Mouse (Mus musculus) cerebellum, postnatal 4 days (tissue): Measurements from ENCODE around the gene Mybbp1a.

Experiments
- DNase-seq, 2 experiments: peaks; one replicate each; pipeline ENCODE4 v3.0.0; 2022; ENCODE audit warnings: low spot score in 2 of 2, mixed read lengths in 1 of 2

Gene Mybbp1a

GRCm38 (mm10) chr11:72440965-72441664 is at the start of gene Mybbp1a:
Mybbp1a (plus strand) TSS chr11:72441355.
- peak; percentile 97 to 98 for DNase-seq

GRCm38 (mm10) chr11:72393243-72393642 is 47.9 kb upstream of the Mybbp1a start:
- no peak for DNase-seq

- no peak for DNase-seq
Observed at GRCm38 (mm10) chr11:72393669-72394068, 47.5 kb upstream of the Mybbp1a start.

GRCm38 (mm10) chr11:72394694-72395093 is 46.5 kb upstream of the Mybbp1a start:
- no peak for DNase-seq

- DNase-seq = no peak
Observed at GRCm38 (mm10) chr11:72395652-72396051, 45.5 kb upstream of the Mybbp1a start.

GRCm38 (mm10) chr11:72396621-72397020 is 44.5 kb upstream of the Mybbp1a start:
- no peak for DNase-seq

- peak in 1 of 2 experiments; percentile 58 for DNase-seq
Observed at GRCm38 (mm10) chr11:72397072-72397471, 44.1 kb upstream of the Mybbp1a start.

GRCm38 (mm10) chr11:72397811-72398525 is 43.2 kb upstream of the Mybbp1a start:
- DNase-seq = no peak

- no peak for DNase-seq
Observed at GRCm38 (mm10) chr11:72401068-72401467, 40.1 kb upstream of the Mybbp1a start.

GRCm38 (mm10) chr11:72402017-72402416 is 39.1 kb upstream of the Mybbp1a start:
- DNase-seq = no peak

GRCm38 (mm10) chr11:72402969-72403368 is 38.2 kb upstream of the Mybbp1a start:
- DNase-seq = no peak

- no peak for DNase-seq
Observed at GRCm38 (mm10) chr11:72405532-72405931, 35.6 kb upstream of the Mybbp1a start.

- no peak for DNase-seq
Observed at GRCm38 (mm10) chr11:72406079-72406675, 35.0 kb upstream of the Mybbp1a start.

- no peak for DNase-seq
Observed at GRCm38 (mm10) chr11:72407081-72407480, 34.1 kb upstream of the Mybbp1a start.

GRCm38 (mm10) chr11:72407574-72407973 is 33.6 kb upstream of the Mybbp1a start:
- DNase-seq = no peak

- no peak for DNase-seq
Observed at GRCm38 (mm10) chr11:72408451-72409170, 32.5 kb upstream of the Mybbp1a start.

- no peak for DNase-seq
Observed at GRCm38 (mm10) chr11:72409649-72410385, 31.3 kb upstream of the Mybbp1a start.

- no peak for DNase-seq
Observed at GRCm38 (mm10) chr11:72410521-72411092, 30.5 kb upstream of the Mybbp1a start.

GRCm38 (mm10) chr11:72411093-72411921 is 29.8 kb upstream of the Mybbp1a start, which contains the start of gene Smtnl2:
Smtnl2 (minus strand) TSS chr11:72411713.
- DNase-seq = peak in 1 of 2 experiments; percentile 48

GRCm38 (mm10) chr11:72411945-72412344 is 29.2 kb upstream of the Mybbp1a start:
- no peak for DNase-seq
